Mouse (Mus musculus) R1 (cell line): ENCODE measurements around the gene Gm12258.

ENCODE experiments used
- DNase-seq: peaks from one replicate; pipeline ENCODE4 v3.0.0-alpha.2; 2018; ENCODE audit warnings: low read depth, low spot score

The Gm12258 gene

GRCm38 (mm10) chr11:58901080-58901479, 54.1 kb downstream of the Gm12258 start:
- no peak for DNase-seq

GRCm38 (mm10) chr11:58903511-58904409, 56.8 kb downstream of the Gm12258 start, which contains the start of gene Zfp39:
Gene Zfp39 (minus strand): TSS chr11:58904225.
- DNase-seq, result peak; percentile 93

- no peak for DNase-seq
Measured at GRCm38 (mm10) chr11:58904410-58904718, 57.4 kb downstream of the Gm12258 start.

GRCm38 (mm10) chr11:58904838-58905237, 57.9 kb downstream of the Gm12258 start:
- DNase-seq, result peak; percentile 92
